Mouse (Mus musculus) stomach, embryonic 15.5 days (tissue): ENCODE measurements at regions not wholly inside any gene's neighbourhood (a gene's known extent, or its start where the extent isn't known, plus 50 kb on each side); places are given as distances from the start of the nearest gene placed in this dataset.

ENCODE experiments used
- ATAC-seq: fragments of 200-750 bp; cut with Nextera tagmentation; 2 replicates; pipeline ENCODE4 v1.8.0; 2017; ENCODE audit warnings: low read depth, moderate number of reproducible peaks, moderate TSS enrichment; ENCODE audit not compliant: insufficient read depth, low FRiP score
- H3K27ac ChIP-seq: fragments of 300-500 bp; sonication (generic); 2 replicates; pipeline ENCODE4 v1.5.1; 2015; ENCODE audit warnings: mild to moderate bottlenecking, inconsistent platforms
- H3K27me3 ChIP-seq: fragments of 300-500 bp; sonication (generic); replicated peaks from 2 replicates; pipeline ENCODE4 v1.6.1; 2015; ENCODE audit warnings: inconsistent platforms
- H3K36me3 ChIP-seq: fragments of 300-500 bp; sonication (generic); 2 replicates; pipeline ENCODE4 v1.6.1; 2015; ENCODE audit warnings: inconsistent platforms
- H3K4me1 ChIP-seq: fragments of 300-500 bp; sonication (generic); 2 replicates; pipeline ENCODE4 v1.6.1; 2015; ENCODE audit warnings: inconsistent platforms
- H3K4me2 ChIP-seq: fragments of 300-500 bp; sonication (generic); 2 replicates; pipeline ENCODE4 v1.6.1; 2015; ENCODE audit warnings: mild to moderate bottlenecking, inconsistent platforms
- H3K4me3 ChIP-seq: fragments of 300-500 bp; sonication (generic); replicated peaks from 2 replicates; pipeline ENCODE4 v1.5.1; 2015; ENCODE audit warnings: inconsistent platforms
- H3K9ac ChIP-seq: fragments of 300-500 bp; sonication (generic); 2 replicates; pipeline ENCODE4 v1.6.1; 2015; ENCODE audit warnings: inconsistent platforms
- H3K9me3 ChIP-seq: fragments of 300-500 bp; sonication (generic); 2 replicates; pipeline ENCODE4 v1.6.1; 2016; ENCODE audit warnings: inconsistent platforms
- WGBS: fragments of 180-500 bp; shearing (Covaris S2); methylation state at CpG from one replicate; pipeline ENCODE4 v1.1.7; 2015; 5-methylcytosine and 5-hydroxymethylcytosine counted together

GRCm38 (mm10) chr7:74870250-74870649, 315.7 kb upstream of the Slco3a1 start:
- Histone ChIP-seq H3K9ac (no peak overlapping the region), H3K4me3 (no peak overlapping the region), H3K4me1 (no peaks in the 10 kb centered on the region), H3K36me3 (no peaks in the 10 kb centered on the region), H3K27ac (no peak overlapping the region), H3K9me3 (no peaks in the 10 kb centered on the region), H3K4me2 (no peak overlapping the region), H3K27me3 (no peaks in the 10 kb centered on the region)
- WGBS: 83% methylated on average over 1 of the region's 1 CpGs
- no peak for ATAC-seq

GRCm38 (mm10) chr7:74862727-74863126, 308.1 kb upstream of the Slco3a1 start:
- H3K36me3 ChIP-seq: no peaks in the 10 kb centered on the region
- no peak overlapping the region for H3K4me2 ChIP-seq
- 44% methylated on average over 3 of the region's 3 CpGs for WGBS
- no peaks in the 10 kb centered on the region for H3K4me1 ChIP-seq
- H3K27me3 ChIP-seq: no peaks in the 10 kb centered on the region
- no peak overlapping the region for H3K9ac ChIP-seq
- ATAC-seq: peak; percentile 53; the same call in 1 of the 2 replicates
- H3K4me3 ChIP-seq: no peak overlapping the region
- H3K9me3 ChIP-seq: no peaks in the 10 kb centered on the region
- no peak overlapping the region for H3K27ac ChIP-seq

- H3K27ac ChIP-seq: no peak overlapping the region
- no peaks in the 10 kb centered on the region for H3K27me3 ChIP-seq
- H3K9me3 ChIP-seq: no peaks in the 10 kb centered on the region
- H3K4me2 ChIP-seq: no peak overlapping the region
- no peaks in the 10 kb centered on the region for H3K36me3 ChIP-seq
- no peaks in the 10 kb centered on the region for H3K4me1 ChIP-seq
- H3K9ac ChIP-seq: no peak overlapping the region
- WGBS: 43% methylated on average over 6 of the region's 6 CpGs
- H3K4me3 ChIP-seq: no peak overlapping the region
- no peak for ATAC-seq
Measured at GRCm38 (mm10) chr7:74844306-74844929, 289.8 kb upstream of the Slco3a1 start.

GRCm38 (mm10) chr7:74823286-74823685, 268.7 kb upstream of the Slco3a1 start:
- H3K4me3 ChIP-seq: no peak overlapping the region
- H3K4me2 ChIP-seq: no peak overlapping the region
- H3K27me3 ChIP-seq: no peaks in the 10 kb centered on the region
- no peaks in the 10 kb centered on the region for H3K4me1 ChIP-seq
- H3K9me3 ChIP-seq: no peaks in the 10 kb centered on the region
- no peak overlapping the region for H3K27ac ChIP-seq
- no peak overlapping the region for H3K9ac ChIP-seq
- 48% methylated on average over 2 of the region's 2 CpGs for WGBS
- ATAC-seq: no peak
- H3K36me3 ChIP-seq: no peaks in the 10 kb centered on the region

- Histone ChIP-seq H3K4me2 (no peak overlapping the region), H3K9me3 (no peaks in the 10 kb centered on the region), H3K4me1 (no peaks in the 10 kb centered on the region), H3K4me3 (no peak overlapping the region), H3K9ac (no peak overlapping the region), H3K27me3 (no peaks in the 10 kb centered on the region), H3K27ac (no peak overlapping the region), H3K36me3 (no peaks in the 10 kb centered on the region)
- no peak for ATAC-seq
- 18% methylated on average over 1 of the region's 1 CpGs for WGBS
Measured at GRCm38 (mm10) chr7:74793241-74793640, 238.7 kb upstream of the Slco3a1 start.

- H3K36me3 ChIP-seq: no peaks in the 10 kb centered on the region
- no peaks in the 10 kb centered on the region for H3K9me3 ChIP-seq
- no peak overlapping the region for H3K27ac ChIP-seq
- no peak overlapping the region for H3K4me3 ChIP-seq
- H3K9ac ChIP-seq: no peak overlapping the region
- ATAC-seq: no peak
- 66% methylated on average over 1 of the region's 1 CpGs for WGBS
- H3K4me1 ChIP-seq: no peaks in the 10 kb centered on the region
- no peak overlapping the region for H3K4me2 ChIP-seq
- H3K27me3 ChIP-seq: no peaks in the 10 kb centered on the region
Measured at GRCm38 (mm10) chr7:74788696-74789095, 234.1 kb upstream of the Slco3a1 start.

- H3K9ac ChIP-seq: no peak overlapping the region
- ATAC-seq: no peak
- H3K27ac ChIP-seq: no peak overlapping the region
- 84% methylated on average over 9 of the region's 9 CpGs for WGBS
- H3K27me3 ChIP-seq: no peaks in the 10 kb centered on the region
- H3K4me1 ChIP-seq: no peaks in the 10 kb centered on the region
- H3K4me2 ChIP-seq: no peak overlapping the region
- no peaks in the 10 kb centered on the region for H3K9me3 ChIP-seq
- H3K4me3 ChIP-seq: no peak overlapping the region
- H3K36me3 ChIP-seq: no peaks in the 10 kb centered on the region
Measured at GRCm38 (mm10) chr7:74771435-74772406, 217.1 kb upstream of the Slco3a1 start.

- no peak for ATAC-seq
Measured at GRCm38 (mm10) chr7:74766550-74766949, 212.0 kb upstream of the Slco3a1 start.

GRCm38 (mm10) chr7:74757469-74757868, 202.9 kb upstream of the Slco3a1 start:
- H3K4me2 ChIP-seq: no peak overlapping the region
- H3K27ac ChIP-seq: no peak overlapping the region
- no peaks in the 10 kb centered on the region for H3K9me3 ChIP-seq
- H3K4me3 ChIP-seq: no peak overlapping the region
- no peaks in the 10 kb centered on the region for H3K27me3 ChIP-seq
- H3K9ac ChIP-seq: no peak overlapping the region
- no peak for ATAC-seq
- whole genome bisulfite sequencing: 79% methylated on average over 2 of the region's 2 CpGs
- H3K36me3 ChIP-seq: no peaks in the 10 kb centered on the region
- H3K4me1 ChIP-seq: no peaks in the 10 kb centered on the region

More at GRCm38 (mm10) chr7:74766550-74766949, 212.0 kb upstream of the Slco3a1 start:
- Histone ChIP-seq H3K4me1 (no peaks in the 10 kb centered on the region), H3K4me3 (no peak overlapping the region), H3K4me2 (no peak overlapping the region), H3K9ac (no peak overlapping the region), H3K36me3 (no peaks in the 10 kb centered on the region), H3K27me3 (no peaks in the 10 kb centered on the region), H3K27ac (no peak overlapping the region), H3K9me3 (no peaks in the 10 kb centered on the region)
- WGBS: 88% methylated on average over 4 of the region's 4 CpGs

GRCm38 (mm10) chr7:74747704-74748103, 193.1 kb upstream of the Slco3a1 start:
- no peak for ATAC-seq
- 70% methylated on average over 1 of the region's 1 CpGs for WGBS
- no peaks in the 10 kb centered on the region for H3K4me1 ChIP-seq
- H3K4me3 ChIP-seq: no peak overlapping the region
- no peak overlapping the region for H3K9ac ChIP-seq
- H3K36me3 ChIP-seq: no peaks in the 10 kb centered on the region
- no peaks in the 10 kb centered on the region for H3K27me3 ChIP-seq
- H3K4me2 ChIP-seq: no peak overlapping the region
- H3K9me3 ChIP-seq: no peaks in the 10 kb centered on the region
- H3K27ac ChIP-seq: no peak overlapping the region

- ATAC-seq: no peak
- no peak overlapping the region for H3K9ac ChIP-seq
- no peaks in the 10 kb centered on the region for H3K36me3 ChIP-seq
- no peak overlapping the region for H3K4me3 ChIP-seq
- 79% methylated on average over 6 of the region's 6 CpGs for WGBS
- H3K27ac ChIP-seq: no peak overlapping the region
- no peaks in the 10 kb centered on the region for H3K27me3 ChIP-seq
- H3K4me1 ChIP-seq: no peaks in the 10 kb centered on the region
- H3K9me3 ChIP-seq: no peaks in the 10 kb centered on the region
- H3K4me2 ChIP-seq: no peak overlapping the region
Measured at GRCm38 (mm10) chr7:74734941-74735340, 180.4 kb upstream of the Slco3a1 start.

- no peaks in the 10 kb centered on the region for H3K9me3 ChIP-seq
- WGBS: 56% methylated on average over 8 of the region's 8 CpGs
- H3K4me1 ChIP-seq: no peaks in the 10 kb centered on the region
- ATAC-seq: no peak
- no peak overlapping the region for H3K4me3 ChIP-seq
- no peak overlapping the region for H3K27ac ChIP-seq
- no peaks in the 10 kb centered on the region for H3K36me3 ChIP-seq
- H3K9ac ChIP-seq: no peak overlapping the region
- H3K27me3 ChIP-seq: no peaks in the 10 kb centered on the region
- no peak overlapping the region for H3K4me2 ChIP-seq
Measured at GRCm38 (mm10) chr7:74726324-74726991, 171.9 kb upstream of the Slco3a1 start.
